Mouse (Mus musculus): ENCODE data around the gene Dhx29.

Dhx29 gene

DNA sequence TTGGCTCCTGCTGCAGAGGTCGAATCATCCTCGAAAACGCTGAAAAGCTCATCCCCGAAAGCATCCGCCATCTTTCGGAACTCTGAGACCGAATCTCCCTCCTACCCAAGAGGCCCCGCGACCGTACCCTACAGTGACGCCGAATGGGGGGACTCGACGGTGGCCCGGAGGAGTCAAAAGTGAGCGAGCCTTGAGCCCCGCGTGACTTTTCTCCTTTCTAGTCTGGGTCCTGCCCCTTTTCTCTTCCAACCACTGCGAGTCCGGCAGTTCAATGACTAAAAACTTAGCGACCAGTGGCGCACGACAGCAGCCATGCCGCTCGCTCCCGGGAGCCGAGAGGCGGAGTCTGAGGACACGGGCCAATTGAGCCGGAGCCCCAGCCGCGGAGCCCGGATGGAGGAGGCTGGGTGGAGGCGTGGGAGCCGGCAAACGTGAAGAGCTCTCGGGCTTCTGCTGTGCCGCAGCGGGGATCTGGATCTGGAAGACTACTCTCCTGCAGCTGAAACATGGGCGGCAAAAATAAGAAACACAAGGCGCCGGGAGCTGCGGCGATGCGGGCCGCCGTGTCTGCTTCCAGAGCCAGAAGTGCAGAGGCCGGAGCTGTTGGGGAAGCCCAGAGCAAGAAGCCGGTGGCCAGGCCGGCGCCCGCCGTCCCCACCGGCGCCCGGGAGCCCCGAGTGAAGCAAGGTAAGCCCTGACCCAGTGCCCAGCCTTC is at the start of gene Dhx29, which contains the start of gene Mtrex:
TSS of gene Dhx29 (plus strand) at position 168 of the 715 bp plus-strand sequence.
TSS of gene Mtrex (minus strand) at position 112 of the 715 bp plus-strand sequence.
- peak; percentile 100 for DNase-seq

DNA sequence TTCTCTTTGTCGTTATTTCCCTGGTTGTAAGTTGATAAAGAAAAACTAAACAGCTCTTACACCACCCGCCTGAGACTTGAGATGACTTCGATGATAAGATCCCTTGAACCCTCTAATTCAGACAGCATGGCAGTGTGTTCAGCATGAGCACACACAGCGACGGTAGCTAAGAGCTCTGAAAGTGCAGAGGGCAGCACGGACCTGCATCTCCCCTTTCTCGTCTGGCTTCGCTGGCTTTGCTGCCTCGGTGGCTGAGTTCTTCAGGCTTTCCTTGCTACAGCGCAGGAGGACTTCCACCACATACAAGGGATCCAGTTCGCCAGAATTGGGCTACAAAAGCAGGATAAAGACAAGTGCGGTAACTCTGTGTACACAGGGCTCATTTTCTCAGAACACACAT is 40.0 kb upstream of the Dhx29 start:
- no peak for DNase-seq

DNA sequence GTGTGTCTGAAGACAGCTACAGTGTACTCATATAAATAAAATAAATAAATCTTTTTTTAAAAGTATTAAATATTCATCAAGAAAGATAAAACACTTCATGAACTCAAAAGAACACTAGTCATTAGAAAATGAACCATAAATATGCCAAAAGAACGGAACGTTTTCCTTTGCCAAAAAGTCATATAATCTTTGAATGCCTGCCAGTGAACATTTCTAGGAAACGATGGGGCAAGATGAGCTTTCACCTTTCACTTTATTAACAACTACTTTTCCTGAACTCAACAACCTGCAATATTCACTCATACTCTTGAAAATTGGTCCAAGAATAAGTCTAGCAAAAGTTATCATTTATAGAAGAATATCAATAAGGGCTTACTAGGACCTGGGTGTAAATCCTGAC is 25.1 kb upstream of the Dhx29 start:
- DNase-seq, result no peak

DNA sequence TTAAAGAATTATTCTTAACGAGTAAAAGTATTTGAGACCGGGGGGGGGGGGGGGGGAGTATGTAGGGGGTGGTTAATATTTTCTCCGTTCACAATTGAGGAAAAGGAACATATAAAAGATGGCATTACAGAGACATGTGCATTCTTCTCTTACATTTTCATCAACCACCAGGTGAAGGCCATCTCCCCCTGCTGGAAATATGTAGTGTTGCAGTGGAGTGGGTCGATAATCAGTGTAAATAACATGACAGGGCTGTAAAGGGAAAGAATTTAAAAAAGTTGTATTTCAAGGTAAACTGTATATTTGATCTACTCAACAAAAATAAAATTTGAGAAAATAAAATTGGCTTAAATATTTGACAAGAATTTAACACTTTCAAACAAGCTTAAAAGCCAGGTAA is 17.6 kb upstream of the Dhx29 start:
- DNase-seq, result no peak

DNA sequence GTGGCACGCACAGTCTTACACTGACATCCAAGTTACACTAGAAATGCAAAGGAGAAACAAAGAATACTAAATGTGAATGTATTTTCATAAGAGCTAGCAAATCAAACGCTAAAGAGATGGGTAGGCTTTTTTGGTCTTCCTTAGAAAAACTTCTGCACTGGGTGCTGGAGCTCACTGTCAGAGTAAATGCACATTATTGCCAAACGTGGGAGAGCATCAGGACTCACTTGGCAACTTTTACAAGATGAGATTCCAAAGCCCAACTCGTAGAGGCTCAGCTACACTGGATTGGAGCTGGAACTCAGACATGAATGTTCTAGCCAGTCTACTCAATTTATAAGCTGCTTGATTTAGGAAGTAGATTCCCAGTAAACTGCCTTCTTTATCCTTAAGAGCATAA is 16.8 kb upstream of the Dhx29 start:
- no peak for DNase-seq

DNA sequence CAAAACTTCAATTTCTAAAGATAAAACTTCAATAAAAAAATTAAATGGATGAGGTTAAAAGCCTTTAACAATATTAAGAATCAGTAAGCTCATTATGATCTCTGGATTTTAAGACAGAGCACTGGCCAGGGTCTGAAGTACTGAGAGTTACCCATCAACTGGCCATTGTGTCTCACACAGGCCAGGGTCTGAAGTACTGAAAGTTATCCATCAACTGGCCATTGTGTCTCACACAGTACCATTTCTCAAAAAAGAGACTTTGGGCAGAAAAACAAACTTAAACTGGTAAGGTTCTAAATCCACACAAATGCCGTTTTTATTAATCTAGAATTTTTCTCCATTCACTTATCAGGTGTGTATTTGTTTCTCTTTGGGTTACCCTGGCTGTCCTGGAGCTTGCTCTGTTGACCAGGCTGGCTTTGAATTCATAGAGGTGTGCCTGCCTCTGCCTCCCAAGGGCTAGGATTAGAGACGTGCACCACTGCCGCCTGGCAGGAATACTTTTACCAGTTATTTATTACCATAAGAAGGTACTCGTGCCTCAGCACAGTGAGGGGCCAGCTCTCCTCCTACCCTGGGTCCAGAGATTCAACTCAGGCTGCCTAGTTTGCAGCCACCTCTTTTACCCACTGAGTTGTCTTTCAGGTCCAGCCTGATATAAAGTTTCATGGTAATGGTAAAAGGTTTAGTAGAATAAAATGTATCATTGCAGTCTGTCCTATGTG is 8.0 kb upstream of the Dhx29 start:
- peak; percentile 39 for DNase-seq

DNA sequence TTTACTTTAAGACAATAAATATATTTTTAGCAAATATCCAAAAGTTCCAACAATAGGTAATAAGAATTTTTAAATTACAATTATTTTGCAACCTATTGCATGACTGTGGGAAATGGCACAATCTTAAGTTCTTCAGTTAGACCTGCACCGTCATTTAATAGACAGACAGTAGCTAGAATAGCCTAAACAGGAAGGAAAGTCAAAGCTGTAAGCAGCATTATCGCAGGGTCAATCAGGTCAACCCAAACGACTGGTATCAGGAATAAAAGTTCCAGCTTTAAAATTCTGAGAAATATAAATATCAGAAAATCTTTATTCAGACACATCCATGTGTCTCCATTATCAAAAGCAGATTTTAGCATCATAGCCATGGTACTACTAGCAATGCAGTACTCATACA is 6.3 kb upstream of the Dhx29 start:
- no peak for DNase-seq

DNA sequence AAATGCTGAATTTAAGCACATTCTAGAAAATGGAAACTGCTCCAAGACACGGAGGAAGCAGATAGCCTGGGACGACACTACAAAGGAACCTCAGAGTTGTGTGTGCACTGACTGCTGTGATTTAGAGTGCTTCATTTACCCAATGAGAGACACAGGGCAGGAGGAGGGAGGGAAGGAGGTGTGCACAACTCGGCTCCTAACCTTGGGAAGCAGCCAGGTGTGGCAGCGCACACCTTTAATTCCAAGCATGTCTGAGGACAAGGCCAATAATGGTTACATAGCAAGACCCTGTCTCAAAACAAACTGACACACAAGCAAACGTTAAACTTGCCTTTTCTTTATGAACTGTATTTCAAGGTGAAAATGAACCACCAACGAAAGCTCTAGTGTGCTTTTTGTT is 2.0 kb upstream of the Dhx29 start:
- peak; percentile 33 for DNase-seq

DNA sequence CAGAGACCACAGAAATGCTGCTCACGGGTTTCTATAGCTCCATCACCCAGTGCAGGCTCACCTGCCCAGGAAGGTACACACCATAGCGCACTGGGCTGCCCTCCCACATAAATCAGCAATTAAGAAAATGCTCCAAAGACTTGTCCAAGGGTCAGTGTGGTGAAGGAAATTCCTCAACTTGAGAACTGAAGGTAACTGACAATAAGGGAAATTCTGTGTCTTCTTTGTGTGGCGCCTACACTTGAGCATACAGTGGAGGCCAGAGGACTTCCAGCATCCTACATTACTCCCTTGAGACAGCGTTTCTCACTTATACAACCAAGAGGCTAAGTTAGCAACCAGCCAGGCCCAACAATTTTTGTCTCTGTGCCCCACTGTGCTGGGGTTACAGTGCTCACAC is 1.3 kb upstream of the Dhx29 start:
- peak; percentile 79 for DNase-seq

DNA sequence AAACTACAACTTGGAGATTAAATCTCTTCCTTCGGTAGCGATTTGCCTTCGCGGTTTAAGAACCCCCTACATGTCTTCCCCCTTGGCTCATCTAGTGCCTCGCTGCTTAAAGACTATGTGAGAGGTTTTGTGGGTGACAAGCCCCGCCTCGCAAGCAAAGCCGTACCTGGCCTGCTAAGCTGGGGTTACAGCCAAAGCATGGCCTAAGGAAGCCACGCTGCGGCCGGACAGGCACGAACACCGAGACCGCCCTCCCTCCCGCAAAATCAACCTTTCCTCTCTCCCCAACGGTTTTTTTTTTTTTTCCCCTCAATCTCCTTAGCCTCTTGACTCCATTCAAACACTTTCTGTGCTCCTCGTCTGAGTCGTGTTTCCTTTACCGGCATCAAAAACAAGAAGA is 458 bp upstream of the Dhx29 start:
- DNase-seq, result peak; percentile 89

DNA sequence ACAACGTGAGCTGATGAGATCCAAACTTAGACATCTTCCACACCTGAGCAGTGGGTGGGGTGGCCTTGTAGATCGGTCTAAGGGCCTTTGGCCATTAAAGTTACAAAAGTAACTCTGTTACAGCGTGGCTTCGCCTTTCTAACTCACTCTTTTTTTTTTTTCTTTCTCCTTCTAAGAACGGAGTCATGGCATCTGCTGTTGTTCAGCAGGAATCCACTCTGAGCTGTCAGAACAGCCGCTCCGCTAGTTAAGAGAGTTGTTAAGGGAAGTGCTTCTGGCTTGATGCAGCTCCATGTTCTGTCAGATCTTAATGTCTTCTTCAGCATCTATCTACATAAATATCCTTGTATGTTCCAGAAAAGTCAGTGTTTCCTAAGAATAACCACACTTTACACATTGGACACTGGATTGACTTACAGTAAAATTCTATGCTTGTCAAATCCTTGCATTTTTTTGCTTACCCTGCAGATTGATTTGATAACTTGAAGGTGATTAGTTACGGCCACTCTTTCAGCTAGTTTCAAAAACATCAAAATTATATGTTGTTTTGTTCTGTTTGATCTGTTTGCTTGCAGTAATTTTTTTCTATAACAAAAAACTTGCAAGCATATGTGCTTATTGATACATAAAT is 899 bp downstream of the Dhx29 start:
- DNase-seq, result no peak

DNA sequence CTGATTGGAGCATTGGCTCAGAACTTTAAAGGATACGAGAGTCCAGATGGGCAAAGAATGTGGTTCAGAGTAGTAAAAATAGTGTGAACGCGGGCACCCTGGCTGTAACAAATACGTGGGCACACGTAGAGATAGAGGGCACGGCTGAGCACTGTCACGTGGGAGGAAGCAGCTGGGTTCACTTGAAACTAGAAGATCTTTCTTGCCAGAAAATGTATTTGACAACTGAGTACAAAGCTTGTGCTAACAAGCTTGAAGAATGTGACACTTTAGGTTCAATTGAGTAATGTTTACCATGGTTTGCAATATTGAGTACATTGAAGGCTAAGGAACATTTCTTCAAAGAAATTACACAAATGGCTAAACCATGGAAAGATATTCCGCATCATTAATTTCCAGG is 10.9 kb downstream of the Dhx29 start:
- peak; percentile 68 for DNase-seq

DNA sequence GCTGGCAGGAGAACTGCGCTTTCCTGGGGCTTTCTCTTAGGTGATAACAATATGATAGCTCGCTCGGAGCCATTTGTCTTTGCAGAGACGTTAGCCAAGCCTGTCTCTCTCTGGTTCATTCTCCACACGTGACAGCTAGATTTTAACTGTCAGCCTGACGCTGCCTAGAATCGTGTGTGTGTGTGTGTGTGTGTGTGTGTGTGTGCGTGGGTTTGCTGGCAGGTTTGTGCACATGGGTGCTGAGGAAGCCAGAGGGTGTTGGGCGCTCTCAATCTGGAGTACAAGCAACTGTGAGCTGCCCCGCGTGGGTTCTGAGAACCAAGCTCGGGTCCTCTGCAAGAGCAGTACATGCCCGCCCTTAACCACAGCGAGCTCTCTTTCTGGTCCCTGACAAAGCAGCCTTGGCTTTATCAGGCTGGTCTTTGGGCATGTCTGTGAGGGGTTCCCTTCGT is 14.7 kb downstream of the Dhx29 start:
- peak; percentile 44 for DNase-seq

DNA sequence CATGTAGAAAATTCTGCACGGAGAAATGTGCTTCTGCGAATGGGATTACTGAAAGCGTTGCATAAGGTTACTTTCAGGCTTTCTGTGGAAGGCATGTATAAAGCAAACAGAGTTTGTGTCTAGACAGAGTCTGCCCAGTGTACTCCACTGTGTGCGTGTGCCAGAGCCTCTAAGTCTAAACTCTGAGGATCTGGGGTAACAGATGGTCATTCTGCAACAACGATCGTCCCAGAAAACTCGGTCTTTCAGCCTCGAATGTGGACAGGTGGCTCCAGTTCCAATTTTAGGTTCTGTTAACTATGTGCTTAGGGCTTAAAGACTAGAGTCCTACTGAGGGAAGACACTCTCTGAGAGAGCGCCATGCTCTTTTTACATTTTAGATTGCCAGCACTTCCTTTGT is 18.1 kb downstream of the Dhx29 start:
- DNase-seq, result no peak

DNA sequence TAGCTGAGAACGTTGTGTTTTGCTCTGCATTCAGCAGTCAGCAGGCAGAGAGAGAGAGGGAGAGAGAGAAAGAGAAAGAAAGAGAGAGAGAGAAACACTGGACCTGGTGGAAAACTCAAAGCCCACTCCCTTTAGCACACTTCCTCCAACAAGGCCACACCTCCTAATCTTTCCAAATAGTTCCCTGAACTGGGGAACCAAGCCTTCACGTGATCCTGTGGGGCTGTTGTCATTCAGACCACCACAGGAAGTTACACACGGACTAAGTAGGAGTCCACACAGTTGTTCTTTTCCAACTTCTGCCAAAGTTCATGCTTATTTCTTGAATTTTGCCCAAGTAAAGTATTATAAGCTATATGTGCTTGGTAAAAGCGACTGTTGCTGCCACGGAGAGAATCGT is 18.6 kb downstream of the Dhx29 start:
- DNase-seq, result peak; percentile 54

DNA sequence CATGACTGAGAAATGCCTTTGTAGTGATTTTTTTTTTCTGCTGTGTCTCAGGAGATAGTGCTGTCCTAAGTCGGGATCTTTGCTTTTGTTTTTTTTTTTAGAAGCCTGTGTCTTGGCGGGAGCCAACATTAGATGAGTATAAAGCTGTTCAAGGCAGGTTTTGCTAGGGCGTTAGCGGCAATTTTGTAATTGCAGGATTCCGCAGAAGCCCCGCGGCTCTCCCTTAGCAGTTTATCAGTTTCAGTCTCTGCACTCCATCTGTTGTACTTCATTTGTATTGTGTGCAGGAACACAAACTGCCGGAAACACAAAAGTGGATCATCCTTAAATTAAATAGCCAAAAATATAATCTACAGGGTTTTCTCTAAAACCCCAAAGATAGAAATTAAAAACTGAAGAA is 26.8 kb downstream of the Dhx29 start:
- no peak for DNase-seq

DNA sequence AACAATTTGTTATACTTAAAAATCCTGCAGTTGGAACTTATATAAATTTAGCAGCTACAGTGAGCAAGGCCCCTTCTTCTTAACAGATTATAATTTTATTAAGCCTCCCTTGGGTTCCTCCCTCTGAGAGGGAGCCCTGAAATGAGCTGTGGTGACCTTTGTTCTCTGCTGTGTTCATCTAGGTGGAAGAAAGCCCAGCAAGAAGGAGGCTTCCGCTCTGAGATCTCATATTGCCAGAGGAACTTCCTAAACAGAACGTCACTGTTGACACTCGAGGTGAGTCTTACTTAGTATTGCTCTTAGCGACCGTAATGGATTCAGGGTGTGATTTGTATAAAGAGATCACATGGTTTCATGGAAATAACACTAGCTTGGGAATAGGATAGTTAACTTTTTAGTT is 35.8 kb downstream of the Dhx29 start:
- DNase-seq, result no peak

DNA sequence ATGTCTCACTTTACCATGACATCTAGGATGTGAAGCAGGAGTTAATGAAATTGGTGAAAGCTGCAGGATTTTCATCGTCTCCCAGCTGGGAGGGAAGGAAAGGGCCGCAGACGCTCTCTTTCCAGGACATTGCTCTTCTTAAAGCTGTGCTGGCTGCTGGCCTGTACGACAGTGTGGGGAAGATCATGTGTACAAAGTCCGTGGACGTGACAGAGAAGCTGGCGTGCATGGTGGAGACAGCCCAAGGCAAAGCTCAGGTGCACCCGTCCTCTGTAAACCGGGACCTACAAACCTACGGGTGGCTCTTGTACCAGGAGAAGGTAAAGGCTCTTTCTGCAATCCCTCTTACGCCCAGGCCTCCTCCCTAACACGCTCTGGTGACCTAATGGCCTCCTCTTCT is 37.2 kb downstream of the Dhx29 start:
- DNase-seq, result no peak

DNA sequence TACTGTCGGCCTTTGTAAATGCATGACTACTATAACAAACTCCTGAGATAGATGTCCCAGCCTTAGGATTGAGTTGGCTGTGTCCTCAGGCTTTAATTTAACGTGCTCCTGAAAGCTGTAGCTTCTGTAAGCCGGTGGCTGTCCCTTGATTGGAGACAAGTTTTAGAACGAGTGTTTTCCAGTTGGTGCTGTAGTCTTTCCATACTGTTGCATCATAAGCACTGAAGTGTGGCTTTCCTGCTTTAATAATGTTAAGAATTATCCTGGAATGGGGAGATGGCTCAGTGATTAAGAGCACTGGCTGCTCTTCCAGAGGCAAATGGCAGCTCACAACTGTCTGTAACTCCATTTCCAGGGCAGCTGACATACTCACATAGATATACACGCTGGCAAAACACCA is 40.0 kb downstream of the Dhx29 start:
- DNase-seq, result no peak

DNA sequence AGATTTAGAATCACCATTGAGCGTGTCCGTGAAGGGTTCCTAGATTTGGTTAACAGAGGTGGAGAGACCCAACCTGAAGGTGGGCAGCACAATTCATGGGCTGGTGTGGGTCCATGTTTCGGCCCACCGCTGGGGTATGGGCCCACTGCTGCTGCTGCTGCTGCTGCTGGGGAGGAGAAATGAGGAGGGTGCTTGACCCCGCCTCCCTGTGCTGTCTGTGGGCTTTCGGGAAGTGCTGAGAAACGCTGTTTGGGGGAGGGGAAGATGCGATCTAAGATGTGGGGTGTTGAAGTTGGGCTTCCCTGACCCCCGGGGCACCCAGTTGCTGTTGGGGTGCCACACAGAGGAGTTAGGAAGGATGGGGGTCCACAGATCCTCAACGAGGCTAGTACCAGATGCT is 49.5 kb downstream of the Dhx29 start:
- DNase-seq, result no peak

DNA sequence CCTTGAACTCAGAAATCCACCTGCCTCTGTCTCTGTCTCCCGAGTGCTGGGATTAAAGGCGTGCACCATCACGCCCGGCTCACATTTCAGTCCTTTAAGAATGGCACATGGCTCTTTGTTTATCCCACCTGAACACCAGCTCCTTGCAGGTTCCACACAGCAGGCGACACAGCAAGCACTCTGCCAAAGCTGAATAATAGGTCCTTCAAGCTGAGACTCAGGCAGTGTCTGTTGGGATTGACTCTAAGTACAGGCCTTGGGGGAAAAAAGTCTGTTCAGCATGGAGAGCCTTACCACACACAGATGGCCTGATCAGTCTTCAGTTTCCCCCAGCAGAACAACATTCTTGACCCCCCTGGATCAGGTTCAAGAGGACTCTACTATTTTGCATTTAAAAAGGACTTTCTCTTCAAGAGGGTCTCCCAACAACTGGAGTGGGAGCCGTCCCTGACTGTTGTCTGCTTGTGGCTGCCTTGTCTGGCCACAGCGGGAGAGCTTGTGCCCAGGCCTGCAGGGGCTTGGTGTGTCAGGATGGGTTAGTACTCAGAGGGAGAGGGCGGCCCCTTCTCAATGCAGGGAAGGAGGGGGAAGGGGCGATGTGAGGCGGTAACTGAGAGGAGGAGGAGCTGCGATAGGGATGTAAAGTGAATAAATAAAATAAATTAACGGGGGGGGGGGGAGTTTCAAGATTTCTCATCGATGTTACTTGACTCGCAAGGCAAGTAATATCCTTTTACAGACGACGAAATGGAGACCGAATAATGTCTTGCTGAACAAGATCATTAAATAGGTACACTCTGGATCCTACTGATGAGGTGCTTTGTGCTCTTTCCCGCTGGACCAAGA is 58.6 kb downstream of the Dhx29 start:
- DNase-seq, result peak; percentile 81

DNA sequence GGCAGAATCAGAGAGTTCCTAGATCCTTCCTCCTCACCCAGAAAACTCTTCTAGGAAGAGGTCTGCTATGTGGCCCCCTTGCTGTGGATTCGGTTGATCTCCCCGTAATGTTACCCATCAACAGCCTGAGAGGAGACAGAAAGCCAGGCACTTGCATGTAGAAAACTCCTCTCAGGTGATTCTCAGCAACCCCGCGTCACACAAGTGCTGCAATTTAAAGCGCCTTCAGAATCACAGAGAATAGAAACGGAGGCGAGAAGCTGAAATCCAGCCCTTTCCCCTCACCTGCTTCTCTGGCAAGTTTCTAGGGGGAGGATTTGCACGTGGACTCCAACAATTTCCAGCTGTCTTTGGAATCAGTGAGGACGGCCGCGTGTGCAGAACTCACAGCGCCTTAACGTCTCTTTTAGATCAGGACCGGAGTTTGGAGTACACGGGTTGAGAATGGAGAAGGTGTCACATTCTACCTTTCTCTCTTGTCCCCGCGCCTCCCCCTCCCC is 59.2 kb downstream of the Dhx29 start:
- no peak for DNase-seq

DNA sequence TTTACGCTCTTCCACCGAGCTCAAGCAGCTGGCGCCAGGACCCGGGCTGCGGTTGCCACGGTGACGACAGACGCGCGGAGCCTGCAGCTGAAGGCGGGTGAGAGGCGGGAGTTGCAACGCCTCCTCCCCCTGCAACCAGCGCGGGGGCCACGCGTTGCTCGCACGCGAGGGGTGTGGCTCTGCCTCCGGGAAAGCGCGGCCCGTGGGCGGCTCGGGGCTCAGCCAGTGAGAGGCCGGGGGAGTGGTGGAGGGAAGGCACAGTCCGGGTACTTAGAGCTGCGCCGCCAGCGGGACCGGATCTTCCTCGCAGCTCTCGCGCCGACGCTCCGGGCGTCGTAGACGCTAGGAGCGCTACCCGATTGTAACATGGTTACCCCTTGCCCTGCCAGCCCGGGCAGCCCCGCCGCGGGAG is 60.3 kb downstream of the Dhx29 start, which contains the start of gene Ccno:
TSS of gene Ccno (plus strand) at position 271 of the 412 bp plus-strand sequence.
- DNase-seq, result peak; percentile 99
